Mouse (Mus musculus): ENCODE data around the gene C1qb. TPM values are rescaled to one million over a fixed set of nuclear protein-coding genes. Genes with fewer than 3 reads are reported as not detected.
A peak's percentile ranks its signal among the peaks of the same experiment; 100 is the strongest.

Gene C1qb
- polyA plus RNA-seq, 1 experiment from 2014 or later = 62.0 TPM

DNA sequence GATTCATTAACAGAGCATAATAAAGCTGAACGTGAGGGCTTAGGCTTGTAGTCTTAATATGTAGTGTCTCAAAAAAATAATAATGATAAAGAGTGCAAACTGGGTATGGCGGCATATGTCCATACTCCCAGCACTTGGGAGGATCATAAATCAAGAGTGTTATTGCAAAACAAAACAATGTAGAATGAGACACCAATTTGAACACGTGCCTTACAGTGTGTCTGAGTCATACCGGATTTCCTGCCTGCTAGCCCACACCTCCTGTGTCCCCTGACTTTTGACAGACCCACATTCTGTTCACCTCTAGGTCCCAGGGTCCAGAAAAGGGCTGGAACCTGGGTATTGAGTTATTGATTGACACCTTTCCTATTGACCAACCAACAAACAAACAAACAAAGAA is 44.0 kb downstream of the C1qb start:
- Histone ChIP-seq H3K36me3 (no peaks in the 10 kb centered on the region), H3K9ac (replicated peaks) (no peak overlapping the region), H3K27ac (replicated peaks) (no peak overlapping the region), H3K27me3 (replicated peaks) (peaks cover 7% of the 10 kb centered on the region; the same call in 1 of the 2 replicates), H3K9me3 (replicated peaks) (no peaks in the 10 kb centered on the region), H3K4me2 (no peak overlapping the region), H3K4me3 (replicated peaks) (no peak overlapping the region), H3K4me1 (peaks cover 18% of the 10 kb centered on the region)
- ATAC-seq (ENCODE audit: low FRiP score) = no peak
- WGBS = 80% methylated on average over 4 of the region's 4 CpGs

GRCm38 (mm10) chr4:136841056-136841455 is 44.9 kb downstream of the C1qb start:
- Histone ChIP-seq H3K9ac (replicated peaks) (no peak overlapping the region), H3K36me3 (no peaks in the 10 kb centered on the region), H3K27me3 (replicated peaks) (peaks cover 7% of the 10 kb centered on the region; the same call in 1 of the 2 replicates), H3K4me2 (no peak overlapping the region), H3K4me3 (replicated peaks) (no peak overlapping the region), H3K27ac (replicated peaks) (no peak overlapping the region), H3K9me3 (replicated peaks) (no peaks in the 10 kb centered on the region), H3K4me1 (peaks cover 25% of the 10 kb centered on the region)
- ATAC-seq (ENCODE audit: low FRiP score) = no peak
- 9% methylated on average over 5 of the region's 5 CpGs for WGBS

DNA sequence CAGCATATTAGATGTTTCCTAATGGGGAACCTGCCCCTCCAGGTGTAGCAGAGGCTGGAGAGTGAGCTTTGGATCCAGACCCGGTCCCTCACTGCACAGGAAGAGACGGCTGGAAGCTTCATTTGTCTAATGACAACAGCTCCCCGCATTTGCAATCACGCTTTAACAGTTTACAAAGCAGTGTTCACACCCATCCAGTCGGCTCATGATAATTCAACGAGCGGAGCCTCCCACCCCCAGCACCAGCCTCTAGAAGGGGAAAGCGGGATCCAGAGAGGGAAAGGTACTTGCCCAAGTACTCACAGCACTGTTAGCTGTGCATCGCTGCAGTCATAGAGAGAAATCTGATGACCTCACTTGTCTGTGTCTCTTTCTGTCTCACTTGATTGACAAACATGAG is 47.5 kb downstream of the C1qb start:
- no peak overlapping the region for H3K4me3 ChIP-seq (replicated peaks)
- H3K36me3 ChIP-seq = no peaks in the 10 kb centered on the region
- no peak overlapping the region for H3K9ac ChIP-seq (replicated peaks)
- H3K27me3 ChIP-seq (replicated peaks) = peaks cover 7% of the 10 kb centered on the region; the same call in 1 of the 2 replicates
- no peak overlapping the region for H3K27ac ChIP-seq (replicated peaks)
- no peaks in the 10 kb centered on the region for H3K9me3 ChIP-seq (replicated peaks)
- no peak for ATAC-seq (ENCODE audit: low FRiP score)
- WGBS = 34% methylated on average over 9 of the region's 9 CpGs
- peaks cover 41% of the 10 kb centered on the region for H3K4me1 ChIP-seq
- H3K4me2 ChIP-seq = no peak overlapping the region

GRCm38 (mm10) chr4:136838026-136838425 is 48.0 kb downstream of the C1qb start:
- H3K4me3 ChIP-seq (replicated peaks) = no peak overlapping the region
- no peak overlapping the region for H3K4me2 ChIP-seq
- peaks cover 7% of the 10 kb centered on the region; the same call in 1 of the 2 replicates for H3K27me3 ChIP-seq (replicated peaks)
- no peak for ATAC-seq (ENCODE audit: low FRiP score)
- WGBS = 79% methylated on average over 9 of the region's 9 CpGs
- H3K36me3 ChIP-seq = no peaks in the 10 kb centered on the region
- H3K4me1 ChIP-seq = peaks cover 45% of the 10 kb centered on the region
- no peak overlapping the region for H3K27ac ChIP-seq (replicated peaks)
- no peak overlapping the region for H3K9ac ChIP-seq (replicated peaks)
- no peaks in the 10 kb centered on the region for H3K9me3 ChIP-seq (replicated peaks)

GRCm38 (mm10) chr4:136836387-136836931 is 49.5 kb downstream of the C1qb start:
- peak overlapping the region; percentile 90 for H3K4me3 ChIP-seq (replicated peaks)
- H3K27ac ChIP-seq (replicated peaks) = peak overlapping the region; percentile 99
- peaks cover 59% of the 10 kb centered on the region for H3K4me1 ChIP-seq
- peaks cover 7% of the 10 kb centered on the region; the same call in 1 of the 2 replicates for H3K27me3 ChIP-seq (replicated peaks)
- no peaks in the 10 kb centered on the region for H3K36me3 ChIP-seq
- H3K9ac ChIP-seq (replicated peaks) = peak overlapping the region; percentile 92
- 2% methylated on average over 27 of the region's 27 CpGs for WGBS
- peak overlapping the region; percentile 88 for H3K4me2 ChIP-seq
- ATAC-seq (ENCODE audit: low FRiP score) = peak; percentile 75
- H3K9me3 ChIP-seq (replicated peaks) = no peaks in the 10 kb centered on the region

- Histone ChIP-seq H3K4me3 (replicated peaks) (peak within 1 kb of the TSS; percentile 90), H3K4me1 (peaks cover 60% of the 10 kb centered on the region), H3K4me2 (peak within 1 kb of the TSS; percentile 88), H3K9ac (replicated peaks) (peak within 1 kb of the TSS; percentile 92), H3K9me3 (replicated peaks) (no peaks in the 10 kb centered on the region), H3K36me3 (no peaks in the 10 kb centered on the region), H3K27me3 (replicated peaks) (peaks cover 7% of the 10 kb centered on the region; the same call in 1 of the 2 replicates), H3K27ac (replicated peaks) (peak within 1 kb of the TSS; percentile 99)
- under 1% methylated on average over 85 of the region's 88 CpGs for WGBS
- ATAC-seq (ENCODE audit: low FRiP score) = peak; percentile 88
These were observed 50.2 kb downstream of the C1qb start, which contains the start of gene Ephb2 for GRCm38 (mm10) chr4:136835621-136836386. Gene Ephb2 (minus strand): TSS chr4:136835988.

DNA sequence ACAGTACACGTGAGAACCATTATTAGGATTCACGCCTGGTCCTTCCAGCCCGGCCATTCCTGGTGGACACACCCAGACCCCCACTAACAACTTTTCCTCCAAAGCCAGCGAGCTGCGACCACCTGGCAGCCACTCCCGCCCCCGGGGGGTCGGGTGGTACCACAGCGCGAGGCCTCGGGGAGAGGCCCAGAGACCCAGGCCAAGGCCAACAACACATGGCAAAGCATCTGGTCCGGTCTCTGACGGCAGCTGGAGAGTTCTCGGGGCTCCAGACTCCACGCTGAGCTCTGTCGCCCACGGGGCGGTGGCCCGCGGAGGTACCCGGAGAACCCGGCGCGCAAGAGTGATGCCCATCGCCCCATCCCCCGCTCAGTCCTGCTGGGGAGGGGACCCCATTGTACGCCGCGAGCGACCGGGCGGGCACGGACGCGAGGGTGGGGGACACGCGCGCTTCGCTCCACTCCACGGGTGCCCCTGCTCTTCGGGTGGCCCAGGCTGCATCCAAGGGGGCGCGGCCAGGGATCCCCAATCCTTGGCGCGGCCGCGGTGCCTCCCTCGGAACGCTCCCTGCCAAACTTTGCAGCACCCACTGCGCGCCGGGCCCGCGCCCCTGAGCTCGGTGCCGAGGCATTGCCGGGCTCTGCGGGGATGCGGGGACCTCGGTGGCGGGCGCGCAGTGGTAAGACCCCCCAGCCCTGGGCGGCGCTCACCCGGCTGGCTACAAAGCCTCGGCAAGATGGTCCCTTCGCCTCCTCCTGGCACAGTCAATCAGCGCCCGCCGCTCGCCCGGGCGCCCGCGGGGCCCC is 51.0 kb downstream of the C1qb start:
- Histone ChIP-seq H3K4me3 (replicated peaks) (peak overlapping the region; percentile 90), H3K36me3 (no peaks in the 10 kb centered on the region), H3K4me1 (peaks cover 67% of the 10 kb centered on the region), H3K9me3 (replicated peaks) (no peaks in the 10 kb centered on the region), H3K27ac (replicated peaks) (peak overlapping the region; percentile 99), H3K4me2 (peak overlapping the region; percentile 88), H3K9ac (replicated peaks) (peak overlapping the region; percentile 92), H3K27me3 (replicated peaks) (peaks cover 3% of the 10 kb centered on the region; the same call in 1 of the 2 replicates)
- under 1% methylated on average over 76 of the region's 76 CpGs for WGBS
- ATAC-seq (ENCODE audit: low FRiP score) = peak; percentile 18; the same call in 1 of the 2 replicates

- H3K27ac ChIP-seq (replicated peaks) = peak overlapping the region; percentile 99; the same call in 1 of the 2 replicates
- WGBS = 6% methylated on average over 12 of the region's 12 CpGs
These were observed 51.6 kb downstream of the C1qb start for GRCm38 (mm10) chr4:136834439-136834814.

DNA sequence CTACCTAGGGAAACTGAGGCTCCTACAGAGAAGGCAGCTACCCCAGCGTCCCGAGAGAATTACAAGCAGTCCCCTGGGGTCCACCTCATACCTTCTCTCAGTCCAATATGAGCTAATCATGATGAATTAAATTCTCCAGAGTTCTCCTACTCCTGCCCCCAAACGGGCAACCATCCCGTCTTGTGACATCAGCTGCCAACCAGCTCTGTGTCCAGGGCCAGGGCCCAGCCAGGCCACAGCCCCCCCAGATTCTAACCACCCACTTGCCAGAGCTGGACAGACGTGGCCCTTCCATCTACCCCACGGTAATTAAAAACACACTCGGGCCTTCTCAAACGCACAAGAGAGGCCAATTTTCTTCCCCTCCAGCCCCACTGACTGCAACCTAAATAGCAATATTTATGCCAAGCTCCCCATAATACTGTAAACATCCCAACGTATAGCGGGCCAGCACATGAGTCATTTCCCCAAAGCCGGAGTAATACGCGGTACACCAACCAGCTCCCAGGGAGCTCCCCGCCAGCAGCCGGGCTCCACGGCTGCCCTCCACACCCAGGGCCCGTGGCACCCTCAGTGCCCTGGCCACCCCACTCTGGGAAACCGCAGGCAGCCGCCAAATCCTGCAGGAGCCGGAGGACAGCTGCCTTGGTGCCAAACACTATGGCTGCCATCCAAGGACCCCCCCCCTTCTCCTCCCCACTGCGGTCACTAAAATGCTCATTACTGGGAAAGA is 52.2 kb downstream of the C1qb start:
- Histone ChIP-seq H3K4me3 (replicated peaks) (peak overlapping the region; percentile 90), H3K27ac (replicated peaks) (peak overlapping the region; percentile 11; the same call in 1 of the 2 replicates)
- 21% methylated on average over 21 of the region's 21 CpGs for WGBS

More at GRCm38 (mm10) chr4:136834439-136834814, 51.6 kb downstream of the C1qb start:
- Histone ChIP-seq H3K9me3 (replicated peaks) (no peaks in the 10 kb centered on the region), H3K36me3 (no peaks in the 10 kb centered on the region), H3K27me3 (replicated peaks) (no peaks in the 10 kb centered on the region), H3K4me2 (peak overlapping the region; percentile 88), H3K4me1 (peaks cover 73% of the 10 kb centered on the region), H3K9ac (replicated peaks) (peak overlapping the region; percentile 92), H3K4me3 (replicated peaks) (peak overlapping the region; percentile 90)
- ATAC-seq (ENCODE audit: low FRiP score) = no peak

GRCm38 (mm10) chr4:136832559-136833232 is 53.3 kb downstream of the C1qb start:
- peak overlapping the region; percentile 88 for H3K4me2 ChIP-seq
- no peaks in the 10 kb centered on the region for H3K9me3 ChIP-seq (replicated peaks)
- no peak overlapping the region for H3K9ac ChIP-seq (replicated peaks)
- H3K27me3 ChIP-seq (replicated peaks) = no peaks in the 10 kb centered on the region
- no peaks in the 10 kb centered on the region for H3K36me3 ChIP-seq
- peaks cover 81% of the 10 kb centered on the region for H3K4me1 ChIP-seq
- no peak overlapping the region for H3K27ac ChIP-seq (replicated peaks)
- 55% methylated on average over 16 of the region's 16 CpGs for WGBS
- no peak for ATAC-seq (ENCODE audit: low FRiP score)
- H3K4me3 ChIP-seq (replicated peaks) = peak overlapping the region; percentile 90; the same call in 1 of the 2 replicates

More for the DNA sequence above, 52.2 kb downstream of the C1qb start:
- Histone ChIP-seq H3K36me3 (no peaks in the 10 kb centered on the region), H3K9me3 (replicated peaks) (no peaks in the 10 kb centered on the region), H3K4me2 (peak overlapping the region; percentile 88), H3K9ac (replicated peaks) (peak overlapping the region; percentile 92), H3K4me1 (peaks cover 79% of the 10 kb centered on the region), H3K27me3 (replicated peaks) (no peaks in the 10 kb centered on the region)
- ATAC-seq (ENCODE audit: low FRiP score) = no peak

Measured in neural tube, embryonic 15.5 days (tissue).